In the genomic region with DNA sequence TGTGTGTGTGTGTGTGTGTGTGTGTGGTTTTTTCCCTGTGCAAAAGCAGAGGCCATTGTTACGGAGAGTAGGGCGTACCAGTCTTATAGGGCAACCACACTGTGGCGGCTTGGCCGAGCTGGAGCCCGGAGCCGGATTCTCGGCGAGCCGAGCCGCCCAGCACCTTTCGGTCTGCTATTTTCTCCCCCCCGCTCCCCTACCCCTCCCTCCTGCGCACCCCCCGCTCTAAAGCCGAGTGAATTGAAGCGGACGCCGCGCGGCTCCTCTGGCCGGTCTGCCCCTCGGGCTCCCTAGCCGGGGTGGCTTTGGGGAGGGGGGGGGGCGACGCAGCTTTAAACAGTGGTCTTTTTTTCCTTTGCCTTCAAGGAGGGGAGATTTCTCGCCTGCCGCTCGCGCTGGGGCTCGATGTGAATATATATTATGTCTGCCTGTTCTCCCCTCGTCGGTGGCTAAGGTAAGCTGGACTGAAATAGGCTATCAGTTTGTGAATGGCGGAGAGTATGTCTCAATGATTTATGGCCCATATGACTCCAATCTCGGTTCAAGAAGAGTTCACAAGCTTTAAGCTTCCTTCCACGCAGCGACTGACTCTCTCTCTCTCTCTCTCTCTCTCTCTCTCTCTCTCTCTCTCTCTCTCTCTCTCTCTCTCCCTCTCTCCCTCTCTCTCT, we compare ENCODE assay signal across 10 mouse cellular contexts. TPM values are rescaled to one million over a fixed set of nuclear protein-coding genes. Genes with fewer than 3 reads are reported as not detected.
DNase-seq lines count a peak whose midpoint lies in the region; ATAC-seq lines count a peak whose summit lies in the region.
"Had no signal": no experiment of that assay in that cellular context is flagged by ENCODE, and none has a peak within 500 bp of the region (broad histone marks: within the 10 kb centered on the region; RNA-seq: fewer than 3 reads in every experiment).

No protein-coding gene starts in this region.

- H3K9me3 ChIP-seq in lung, embryonic 15.5 days: no peaks in the 10 kb centered on the region
- no peaks in the 10 kb centered on the region for H3K9me3 ChIP-seq in hindbrain, embryonic 10.5 days
- no peaks in the 10 kb centered on the region for H3K9me3 ChIP-seq in limb, embryonic 12.5 days
- H3K9me3 ChIP-seq in stomach, embryonic 16.5 days (replicated peaks; ENCODE audit: control insufficient read depth, low read length): no peaks in the 10 kb centered on the region
- H3K9me3 ChIP-seq: midbrain, embryonic 12.5 days had no signal

- H3K4me3 ChIP-seq in lung, embryonic 15.5 days: peak overlapping the region; percentile 48
- peak overlapping the region; percentile 50 for H3K4me3 ChIP-seq in hindbrain, embryonic 10.5 days
- H3K4me3 ChIP-seq in limb, embryonic 12.5 days (replicated peaks): peak overlapping the region; percentile 28
- H3K4me3 ChIP-seq in stomach, embryonic 16.5 days (replicated peaks; ENCODE audit: low read length): peak overlapping the region; percentile 50
- H3K4me3 ChIP-seq: erythroblast, embryonic 14.5 days; midbrain, embryonic 12.5 days had no signal

- H3K9ac ChIP-seq in lung, embryonic 15.5 days: peak overlapping the region; percentile 40
- peak overlapping the region; percentile 37; the same call in 1 of the 2 replicates for H3K9ac ChIP-seq in limb, embryonic 12.5 days (replicated peaks)
- peak overlapping the region; percentile 84 for H3K9ac ChIP-seq in stomach, embryonic 16.5 days (ENCODE audit: low read length)
- H3K9ac ChIP-seq: midbrain, embryonic 12.5 days had no signal

- DNase-seq in lung, postnatal 14 days: no peak
- peak; percentile 69 for DNase-seq in hindbrain, embryonic 10.5 days (ENCODE audit: low spot score)
- no peak for DNase-seq in thymus, postnatal 4 days
- no peak for DNase-seq in frontal cortex, adult 2 months (ENCODE audit: extremely low spot score in 1 of 2, low spot score in 1 of 2)
- no peak for DNase-seq in left cerebral cortex, adult 8-10 months (ENCODE audit: low spot score in 2 of 2)

- peak overlapping the region; percentile 80 for H3K4me2 ChIP-seq in lung, embryonic 15.5 days
- H3K4me2 ChIP-seq in limb, embryonic 12.5 days: peak overlapping the region; percentile 52
- peak overlapping the region; percentile 59 for H3K4me2 ChIP-seq in stomach, embryonic 16.5 days (ENCODE audit: low read depth, low read length)
- H3K4me2 ChIP-seq: midbrain, embryonic 12.5 days had no signal

- peak; percentile 47 for ATAC-seq in lung, embryonic 15.5 days (ENCODE audit: borderline replicate concordance, extremely low read depth, low FRiP score, low TSS enrichment)
- ATAC-seq in limb, embryonic 12.5 days (ENCODE audit: insufficient number of reproducible peaks, insufficient read depth, low FRiP score, low TSS enrichment, low read depth): no peak
- ATAC-seq in stomach, embryonic 16.5 days (ENCODE audit: insufficient read depth, low FRiP score): peak; percentile 78

- H3K27ac ChIP-seq in lung, embryonic 15.5 days: peak overlapping the region; percentile 99
- H3K27ac ChIP-seq in hindbrain, embryonic 10.5 days: peak overlapping the region; percentile 86
- peak overlapping the region; percentile 50; the same call in 1 of the 2 replicates for H3K27ac ChIP-seq in limb, embryonic 12.5 days
- H3K27ac ChIP-seq in stomach, embryonic 16.5 days (ENCODE audit: low read length): peak overlapping the region; percentile 97
- H3K27ac ChIP-seq: midbrain, embryonic 12.5 days had no signal

- no peaks in the 10 kb centered on the region for H3K36me3 ChIP-seq in lung, embryonic 15.5 days
- peaks cover 1% of the 10 kb centered on the region; the same call in 1 of the 2 replicates for H3K36me3 ChIP-seq in hindbrain, embryonic 10.5 days
- H3K36me3 ChIP-seq in limb, embryonic 12.5 days: no peaks in the 10 kb centered on the region
- H3K36me3 ChIP-seq in stomach, embryonic 16.5 days (ENCODE audit: control insufficient read depth, insufficient read depth, low read length): no peaks in the 10 kb centered on the region
- H3K36me3 ChIP-seq: midbrain, embryonic 12.5 days had no signal

- peaks cover 72% of the 10 kb centered on the region for H3K27me3 ChIP-seq in lung, embryonic 15.5 days
- peaks cover 100% of the 10 kb centered on the region for H3K27me3 ChIP-seq in hindbrain, embryonic 10.5 days (ENCODE audit: insufficient read depth, poor library complexity, severe bottlenecking)
- H3K27me3 ChIP-seq in limb, embryonic 12.5 days: peaks cover 100% of the 10 kb centered on the region
- peaks cover 22% of the 10 kb centered on the region for H3K27me3 ChIP-seq in stomach, embryonic 16.5 days (ENCODE audit: control insufficient read depth, insufficient read depth, low read length)

- WGBS in lung, embryonic 15.5 days: 0% methylated on average over 32 of the region's 36 CpGs
- under 1% methylated on average over 36 of the region's 36 CpGs for WGBS in hindbrain, embryonic 10.5 days
- WGBS in limb, embryonic 12.5 days: under 1% methylated on average over 25 of the region's 36 CpGs
- WGBS in stomach, embryonic 16.5 days: under 1% methylated on average over 33 of the region's 36 CpGs

- peaks cover 48% of the 10 kb centered on the region for H3K4me1 ChIP-seq in lung, embryonic 15.5 days
- peaks cover 26% of the 10 kb centered on the region for H3K4me1 ChIP-seq in hindbrain, embryonic 10.5 days (replicated peaks)
- H3K4me1 ChIP-seq in limb, embryonic 12.5 days (replicated peaks): peaks cover 20% of the 10 kb centered on the region
- H3K4me1 ChIP-seq in stomach, embryonic 16.5 days (ENCODE audit: control insufficient read depth, insufficient read depth, low read length): peaks cover 47% of the 10 kb centered on the region

RNA-seq across cellular contexts. Expression of a gene that starts 9.5 kb away (rescaled TPM):
- 36.9 and 39.2 TPM in 2 replicates for polyA plus RNA-seq in lung, embryonic 15.5 days (2015; fragmentation: Nextera tagmentation; extraction: Ambion mirVana)
- 30.1 and 49.6 TPM in 2 replicates for polyA plus RNA-seq in hindbrain, embryonic 10.5 days (2016; fragmentation: Nextera tagmentation; extraction: Ambion mirVana)
- 5.1 and 6.0 TPM in 2 replicates for polyA plus RNA-seq in limb, embryonic 12.5 days (2016; fragmentation: Nextera tagmentation; extraction: Ambion mirVana)
- 9.1 and 11.5 TPM in 2 replicates for polyA plus RNA-seq in stomach, embryonic 16.5 days (2015; fragmentation: Nextera tagmentation; extraction: Ambion mirVana)
- polyA plus RNA-seq in frontal cortex, adult 2 months (2012; rRNA removed): 0.06 TPM in 1 of 2 replicates, not detected in the other
- total RNA-seq in left cerebral cortex, adult 8-10 months (2022): not detected
- polyA plus RNA-seq: erythroblast, embryonic 14.5 days had no signal

RNA-seq across cellular contexts. Expression of a gene that starts 17.7 kb away (rescaled TPM):
- 3.0 and 3.8 TPM in 2 replicates for polyA plus RNA-seq in lung, embryonic 15.5 days (2015; fragmentation: Nextera tagmentation; extraction: Ambion mirVana)
- 5.3 and 9.6 TPM in 2 replicates for polyA plus RNA-seq in hindbrain, embryonic 10.5 days (2016; fragmentation: Nextera tagmentation; extraction: Ambion mirVana)
- 0.55 and 0.68 TPM in 2 replicates for polyA plus RNA-seq in limb, embryonic 12.5 days (2016; fragmentation: Nextera tagmentation; extraction: Ambion mirVana)
- 0.99 and 1.5 TPM in 2 replicates for polyA plus RNA-seq in stomach, embryonic 16.5 days (2015; fragmentation: Nextera tagmentation; extraction: Ambion mirVana)
- not detected in 2 replicates for polyA plus RNA-seq in frontal cortex, adult 2 months (2012; rRNA removed)
- not detected for total RNA-seq in left cerebral cortex, adult 8-10 months (2022)
- polyA plus RNA-seq: erythroblast, embryonic 14.5 days; midbrain, embryonic 12.5 days had no signal

RNA-seq across cellular contexts. Expression of a gene that starts 22.8 kb away (rescaled TPM):
- 4.3 and 4.4 TPM in 2 replicates for polyA plus RNA-seq in lung, embryonic 15.5 days (2015; fragmentation: Nextera tagmentation; extraction: Ambion mirVana)
- 0.47 and 3.1 TPM in 2 replicates for polyA plus RNA-seq in hindbrain, embryonic 10.5 days (2016; fragmentation: Nextera tagmentation; extraction: Ambion mirVana)
- polyA plus RNA-seq in limb, embryonic 12.5 days (2016; fragmentation: Nextera tagmentation; extraction: Ambion mirVana): 0.56 and 0.73 TPM in 2 replicates
- polyA plus RNA-seq in stomach, embryonic 16.5 days (2015; fragmentation: Nextera tagmentation; extraction: Ambion mirVana): 2.2 and 2.7 TPM in 2 replicates
- 0.04 TPM in 1 of 2 replicates, not detected in the other for polyA plus RNA-seq in frontal cortex, adult 2 months (2012; rRNA removed)
- total RNA-seq in left cerebral cortex, adult 8-10 months (2022): under 1 TPM in 1 of 4 experiments, not detected in 3; 0.11 TPM
- polyA plus RNA-seq: erythroblast, embryonic 14.5 days; midbrain, embryonic 12.5 days had no signal

RNA-seq across cellular contexts. Expression of a gene that starts 24.7 kb away (rescaled TPM):
- 0.14 TPM in 1 of 2 replicates, not detected in the other for polyA plus RNA-seq in lung, embryonic 15.5 days (2015; fragmentation: Nextera tagmentation; extraction: Ambion mirVana)
- 15.4 and 22.7 TPM in 2 replicates for polyA plus RNA-seq in hindbrain, embryonic 10.5 days (2016; fragmentation: Nextera tagmentation; extraction: Ambion mirVana)
- polyA plus RNA-seq in limb, embryonic 12.5 days (2016; fragmentation: Nextera tagmentation; extraction: Ambion mirVana): not detected in 2 replicates
- 0.24 TPM in 1 of 2 replicates, not detected in the other for polyA plus RNA-seq in stomach, embryonic 16.5 days (2015; fragmentation: Nextera tagmentation; extraction: Ambion mirVana)
- not detected in 2 replicates for polyA plus RNA-seq in frontal cortex, adult 2 months (2012; rRNA removed)
- total RNA-seq in left cerebral cortex, adult 8-10 months (2022): not detected
- polyA plus RNA-seq: erythroblast, embryonic 14.5 days; midbrain, embryonic 12.5 days had no signal

RNA-seq across cellular contexts. Expression of a gene that starts 37.7 kb away (rescaled TPM):
- polyA plus RNA-seq in lung, embryonic 15.5 days (2015; fragmentation: Nextera tagmentation; extraction: Ambion mirVana): 46.1 and 54.1 TPM in 2 replicates
- 0.14 and 6.3 TPM in 2 replicates for polyA plus RNA-seq in hindbrain, embryonic 10.5 days (2016; fragmentation: Nextera tagmentation; extraction: Ambion mirVana)
- polyA plus RNA-seq in limb, embryonic 12.5 days (2016; fragmentation: Nextera tagmentation; extraction: Ambion mirVana): 0.83 and 2.1 TPM in 2 replicates
- 13.8 TPM in 2 replicates for polyA plus RNA-seq in stomach, embryonic 16.5 days (2015; fragmentation: Nextera tagmentation; extraction: Ambion mirVana)
- 0.11 TPM in 1 of 2 replicates, not detected in the other for polyA plus RNA-seq in frontal cortex, adult 2 months (2012; rRNA removed)
- not detected for total RNA-seq in left cerebral cortex, adult 8-10 months (2022)
- polyA plus RNA-seq: erythroblast, embryonic 14.5 days; midbrain, embryonic 12.5 days had no signal
